Mouse (Mus musculus) liver, postnatal 0 days (tissue): ENCODE measurements at regions not wholly inside any gene's neighbourhood (a gene's known extent, or its start where the extent isn't known, plus 50 kb on each side); places are given as distances from the start of the nearest gene placed in this dataset.

Experiments used
- CTCF ChIP-seq: sonication (generic); IDR thresholded peaks from 2 replicates; pipeline ENCODE4 v1.5.1; 2016; ENCODE audit warnings: antibody characterized with exemption, low read depth
- EP300 ChIP-seq: IDR thresholded peaks from 2 replicates; pipeline ENCODE4 v1.6.1; 2016; ENCODE audit warnings: antibody characterized with exemption, low read depth, mild to moderate bottlenecking

GRCm38 (mm10) chr14:60451684-60452083, 78.6 kb downstream of the Amer2 start:
- TF ChIP-seq CTCF (peak; percentile 46), EP300 (no peak)
